Mouse (Mus musculus) embryonic facial prominence, embryonic 14.5 days (tissue): ENCODE data around the gene Emx2. TPM values are rescaled to one million over a fixed set of nuclear protein-coding genes. Genes with fewer than 3 reads are reported as not detected.

Experiments used
- ATAC-seq: fragments of 200-750 bp; cut with Nextera tagmentation; 2 replicates; pipeline ENCODE4 v1.8.0; 2017; ENCODE audit warnings: low read depth, moderate number of reproducible peaks, moderate TSS enrichment
- DNase-seq: peaks from one replicate; pipeline ENCODE4 v3.0.0-alpha.2; 2015; ENCODE audit warnings: low spot score
- H3K27ac ChIP-seq: fragments of 300-500 bp; sonication (generic); replicated peaks from 2 replicates; pipeline ENCODE4 v1.5.1; 2014; ENCODE audit warnings: low read depth, mild to moderate bottlenecking, low read length, moderate library complexity
- H3K27me3 ChIP-seq: fragments of 300-500 bp; sonication (generic); replicated peaks from 2 replicates; pipeline ENCODE4 v1.6.1; 2014; ENCODE audit warnings: low read length; ENCODE audit not compliant: control insufficient read depth, insufficient read depth
- H3K36me3 ChIP-seq: fragments of 300-500 bp; sonication (generic); 2 replicates; pipeline ENCODE4 v1.6.1; 2014; ENCODE audit warnings: low read length, mixed read lengths; ENCODE audit not compliant: control insufficient read depth, insufficient read depth
- H3K4me1 ChIP-seq: fragments of 300-500 bp; sonication (generic); 2 replicates; pipeline ENCODE4 v1.6.1; 2014; ENCODE audit warnings: antibody characterized with exemption, low read length; ENCODE audit not compliant: control insufficient read depth, insufficient read depth
- H3K4me2 ChIP-seq: fragments of 300-500 bp; sonication (generic); 2 replicates; pipeline ENCODE4 v1.6.1; 2014; ENCODE audit warnings: low read depth, mild to moderate bottlenecking, low read length, moderate library complexity, mixed read lengths
- H3K4me3 ChIP-seq: fragments of 300-500 bp; sonication (generic); 2 replicates; pipeline ENCODE4 v1.5.1; 2014; ENCODE audit warnings: low read depth, mild to moderate bottlenecking, low read length
- H3K9ac ChIP-seq: fragments of 300-500 bp; sonication (generic); 2 replicates; pipeline ENCODE4 v1.6.1; 2014; ENCODE audit warnings: low read depth, mild to moderate bottlenecking, low read length, moderate library complexity, mixed read lengths
- H3K9me3 ChIP-seq: fragments of 300-500 bp; sonication (generic); 2 replicates; pipeline ENCODE4 v1.6.1; 2016; ENCODE audit warnings: low read length; ENCODE audit not compliant: control insufficient read depth
- WGBS: fragments of 180-500 bp; shearing (Covaris S2); extraction: QIAGEN DNeasy Blood & Tissue Kit; methylation state at CpG from one replicate; pipeline ENCODE4 v1.1.7; 2014; 5-methylcytosine and 5-hydroxymethylcytosine counted together
- polyA plus RNA-seq: library from polyadenylated mRNA; unstranded; fragments of >200 nt; fragmentation: Nextera tagmentation; extraction: Ambion mirVana; gene quantifications from 2 replicates; pipeline ENCODE4 v1.2.1, GENCODE M21; 2014

Gene Emx2
- polyA plus RNA-seq, 1 experiment from 2014 or later: 6.9 TPM

GRCm38 (mm10) chr19:59459158-59459781 is 1.1 kb downstream of the Emx2 start:
- no peak for DNase-seq
- ATAC-seq: 0 out of 2 replicates have a peak, but pooled peaks have one; percentile 10
- Histone ChIP-seq H3K9ac (peak overlapping the region; percentile 79), H3K27me3 (peaks cover 82% of the 10 kb centered on the region), H3K4me2 (peak overlapping the region; percentile 55), H3K27ac (peak overlapping the region; percentile 86), H3K36me3 (no peaks in the 10 kb centered on the region), H3K4me3 (peak overlapping the region; percentile 53), H3K4me1 (no peaks in the 10 kb centered on the region), H3K9me3 (no peaks in the 10 kb centered on the region)
- WGBS: 1% methylated on average over 39 of the region's 75 CpGs

- Histone ChIP-seq H3K4me2 (peak overlapping the region; percentile 55), H3K9ac (peak overlapping the region; percentile 79), H3K9me3 (no peaks in the 10 kb centered on the region), H3K27me3 (peaks cover 82% of the 10 kb centered on the region), H3K27ac (peak overlapping the region; percentile 86), H3K4me1 (no peaks in the 10 kb centered on the region), H3K4me3 (peak overlapping the region; percentile 53), H3K36me3 (no peaks in the 10 kb centered on the region)
- WGBS: 0% methylated on average over 16 of the region's 19 CpGs
- no peak for DNase-seq
- no peak for ATAC-seq
These were observed 1.7 kb downstream of the Emx2 start for GRCm38 (mm10) chr19:59459811-59460241.

DNA sequence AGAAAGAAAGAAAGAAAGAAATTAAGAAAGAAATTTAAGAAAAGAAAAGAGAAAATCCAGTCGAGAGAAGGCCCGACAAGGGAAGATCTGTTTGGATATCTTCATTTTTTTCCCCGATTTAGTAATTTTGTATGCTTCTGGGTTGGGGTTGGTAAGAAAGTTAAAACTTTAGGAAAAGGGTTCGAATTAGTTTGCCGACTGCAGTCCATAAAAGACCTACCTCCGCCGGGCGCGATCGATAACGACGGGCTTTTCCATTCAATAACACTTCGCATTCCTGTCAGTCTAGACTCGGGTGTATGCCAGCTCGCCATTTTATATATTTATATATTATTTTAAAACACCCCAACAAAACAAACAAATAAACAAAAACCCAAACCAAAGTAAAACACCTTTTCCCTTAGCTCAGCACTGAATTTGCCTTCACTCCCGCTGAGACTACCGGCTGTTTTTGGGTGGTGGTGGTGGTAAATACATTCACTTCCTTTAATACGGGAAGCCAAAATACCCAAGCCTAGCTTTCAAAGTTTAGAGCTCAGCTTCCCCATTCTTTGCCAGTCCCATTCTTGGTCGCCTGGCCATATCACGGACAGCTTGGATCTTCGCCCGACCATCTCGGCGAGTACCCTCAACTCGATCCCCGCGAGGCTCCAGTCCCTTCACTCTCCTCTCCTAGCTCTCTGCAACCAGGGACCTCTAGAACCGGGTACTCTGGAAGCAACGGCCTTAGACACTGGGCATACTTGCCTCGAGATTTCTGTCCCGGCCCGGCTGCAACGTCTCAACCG is 2.4 kb downstream of the Emx2 start:
- DNase-seq: no peak
- H3K4me2 ChIP-seq: peak overlapping the region; percentile 55
- H3K4me1 ChIP-seq: no peaks in the 10 kb centered on the region
- H3K27me3 ChIP-seq: peaks cover 82% of the 10 kb centered on the region
- no peaks in the 10 kb centered on the region for H3K36me3 ChIP-seq
- peak overlapping the region; percentile 79 for H3K9ac ChIP-seq
- ATAC-seq: no peak
- peak overlapping the region; percentile 53 for H3K4me3 ChIP-seq
- 2% methylated on average over 34 of the region's 34 CpGs for WGBS
- no peaks in the 10 kb centered on the region for H3K9me3 ChIP-seq
- H3K27ac ChIP-seq: peak overlapping the region; percentile 86

- Histone ChIP-seq H3K9me3 (no peaks in the 10 kb centered on the region), H3K4me2 (peak overlapping the region; percentile 55), H3K27me3 (peaks cover 82% of the 10 kb centered on the region), H3K9ac (peak overlapping the region; percentile 79), H3K27ac (peak overlapping the region; percentile 86), H3K36me3 (no peaks in the 10 kb centered on the region), H3K4me1 (no peaks in the 10 kb centered on the region), H3K4me3 (peak overlapping the region; percentile 53)
- DNase-seq (peak; percentile 26), ATAC-seq (no peak)
- 7% methylated on average over 36 of the region's 36 CpGs for WGBS
These were observed 3.6 kb downstream of the Emx2 start for GRCm38 (mm10) chr19:59461481-59462421.

GRCm38 (mm10) chr19:59462459-59463292 is 4.5 kb downstream of the Emx2 start:
- WGBS: 16% methylated on average over 19 of the region's 19 CpGs
- DNase-seq (no peak), ATAC-seq (no peak)
- Histone ChIP-seq H3K9me3 (no peaks in the 10 kb centered on the region), H3K9ac (peak overlapping the region; percentile 79), H3K36me3 (no peaks in the 10 kb centered on the region), H3K4me1 (no peaks in the 10 kb centered on the region), H3K4me2 (peak overlapping the region; percentile 55), H3K27me3 (peaks cover 83% of the 10 kb centered on the region), H3K4me3 (peak overlapping the region; percentile 53), H3K27ac (peak overlapping the region; percentile 11; the same call in 1 of the 2 replicates)

- Histone ChIP-seq H3K9me3 (no peaks in the 10 kb centered on the region), H3K9ac (peak overlapping the region; percentile 53), H3K4me3 (peak overlapping the region; percentile 53), H3K27me3 (peaks cover 86% of the 10 kb centered on the region), H3K4me1 (peaks cover 3% of the 10 kb centered on the region; the same call in 1 of the 2 replicates), H3K4me2 (peak overlapping the region; percentile 55), H3K27ac (no peak overlapping the region), H3K36me3 (no peaks in the 10 kb centered on the region)
- 11% methylated on average over 19 of the region's 19 CpGs for WGBS
- no peak for DNase-seq
- ATAC-seq: no peak
These were observed 5.8 kb downstream of the Emx2 start for GRCm38 (mm10) chr19:59463842-59464443.

DNA sequence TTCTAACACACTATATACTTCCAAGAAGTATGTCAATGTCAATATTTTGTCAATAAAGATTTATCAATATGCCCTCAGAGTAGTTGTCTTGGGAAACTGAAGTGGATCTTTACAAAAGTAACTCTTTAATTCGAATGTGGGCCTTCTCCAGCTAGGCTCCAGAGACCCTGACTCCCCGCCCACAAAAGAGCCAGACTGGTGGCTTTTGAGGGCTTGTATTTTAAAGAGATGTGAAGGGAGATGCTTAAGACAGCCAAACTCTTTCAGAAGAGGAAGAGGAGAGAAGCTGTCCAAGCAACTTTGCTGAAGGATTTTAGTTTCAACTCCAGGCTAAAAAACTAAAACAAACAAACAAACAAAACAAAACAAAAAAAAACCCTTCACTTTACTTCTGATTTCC is 7.1 kb downstream of the Emx2 start:
- Histone ChIP-seq H3K27me3 (peaks cover 92% of the 10 kb centered on the region), H3K9me3 (no peaks in the 10 kb centered on the region), H3K27ac (no peak overlapping the region), H3K36me3 (no peaks in the 10 kb centered on the region), H3K4me3 (0 out of 2 replicates have a peak overlapping the region, but pooled peaks have one; percentile 9), H3K4me1 (peaks cover 13% of the 10 kb centered on the region), H3K4me2 (peak overlapping the region; percentile 39; the same call in 1 of the 2 replicates), H3K9ac (no peak overlapping the region)
- 14% methylated on average over 2 of the region's 2 CpGs for WGBS
- DNase-seq (no peak), ATAC-seq (no peak)
